Mouse (Mus musculus) urinary bladder, postnatal 36 days (tissue): ENCODE measurements around the gene Ahcyl1.
A peak's percentile ranks its signal among the peaks of the same experiment; 100 is the strongest.

Source experiments
- DNase-seq, 2 experiments: peaks; one replicate each; pipeline ENCODE4 v3.0.0; 2022; ENCODE audit warnings: low spot score in 2 of 2, mixed read lengths in 1 of 2

The Ahcyl1 gene

DNA sequence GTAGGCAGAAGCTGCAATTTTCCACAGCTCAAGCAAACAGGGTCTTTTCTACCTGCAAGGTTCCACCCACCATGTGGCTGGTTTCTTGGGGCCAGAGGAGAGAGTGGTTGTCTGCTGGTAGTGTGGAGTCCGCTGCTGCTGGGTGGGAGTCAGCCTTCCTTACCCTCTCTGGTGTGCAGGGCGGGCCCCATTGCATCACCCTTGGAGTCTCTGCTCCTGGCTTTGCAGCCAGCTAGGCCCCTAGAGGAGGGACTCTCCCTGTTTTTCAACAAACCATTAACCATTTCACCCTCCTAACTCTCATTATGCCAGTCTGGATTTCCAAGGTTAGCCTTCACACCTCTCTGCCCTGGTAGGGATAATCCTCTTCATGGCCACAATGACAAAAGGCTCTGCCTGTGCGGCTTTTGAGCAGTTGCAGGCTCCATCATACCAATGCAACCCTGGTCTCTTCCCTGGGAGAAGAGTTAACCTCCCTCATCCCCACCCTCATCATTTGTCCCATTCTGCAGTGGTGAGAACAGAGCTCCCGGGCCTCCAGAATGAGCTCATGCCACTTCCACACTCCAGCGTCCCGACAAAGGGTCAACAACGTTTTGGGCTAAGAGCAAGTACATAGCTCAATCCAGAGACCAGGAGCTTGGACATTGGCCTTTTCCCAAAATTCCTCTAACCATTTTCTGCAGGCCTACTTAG, 7.5 kb upstream of the Ahcyl1 start:
- DNase-seq, result peak in 1 of 2 experiments; percentile 71

DNA sequence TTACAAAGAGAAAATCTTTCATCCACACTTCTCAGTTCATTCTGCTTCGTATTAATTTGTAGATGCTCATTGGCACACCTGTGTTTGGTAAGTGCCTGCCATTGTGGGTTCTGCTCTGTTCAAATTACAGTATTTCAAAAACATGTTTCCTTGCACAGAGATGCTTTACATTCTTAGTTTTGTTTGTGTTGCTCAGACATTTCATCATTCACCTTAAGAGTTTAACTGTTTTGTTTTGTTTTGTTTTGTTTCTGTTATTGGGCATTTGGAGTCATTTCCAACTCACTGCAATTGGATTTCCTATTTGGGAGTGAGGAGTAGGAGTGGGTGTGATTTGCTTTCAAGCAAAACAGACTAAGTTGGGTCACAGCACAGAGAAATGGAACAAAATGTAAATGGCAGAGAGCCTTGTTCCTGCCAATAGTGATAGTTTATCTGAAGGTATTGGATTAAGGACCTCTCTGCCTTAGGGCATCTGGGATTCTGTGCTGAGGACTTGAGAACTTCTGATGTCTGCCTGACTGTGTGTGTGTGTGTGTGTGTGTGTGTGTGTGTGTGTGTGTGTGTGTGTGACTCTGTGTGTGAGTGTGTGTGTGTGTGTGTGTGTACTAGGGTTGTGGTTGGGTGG, 5.5 kb upstream of the Ahcyl1 start:
- no peak for DNase-seq

DNA sequence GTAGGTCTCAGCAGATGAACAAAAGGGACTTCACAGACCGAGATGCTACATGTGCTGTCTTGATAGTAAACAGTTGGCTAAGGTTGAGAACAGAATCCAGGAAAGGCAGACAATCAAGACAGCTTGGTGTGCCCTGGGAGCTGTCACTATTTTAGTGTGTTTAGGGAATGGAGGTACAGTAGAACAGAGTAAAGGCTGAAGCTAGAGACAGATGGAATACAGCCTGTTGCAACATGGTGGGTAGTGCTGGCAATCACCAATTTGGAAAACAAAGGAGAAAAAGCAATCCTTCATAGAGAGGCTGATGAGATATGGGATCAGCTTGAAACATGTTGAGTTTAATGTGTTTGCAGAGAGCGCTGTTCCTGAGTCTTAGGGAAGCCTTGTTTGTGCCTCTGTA, 4.3 kb upstream of the Ahcyl1 start:
- DNase-seq, result no peak

DNA sequence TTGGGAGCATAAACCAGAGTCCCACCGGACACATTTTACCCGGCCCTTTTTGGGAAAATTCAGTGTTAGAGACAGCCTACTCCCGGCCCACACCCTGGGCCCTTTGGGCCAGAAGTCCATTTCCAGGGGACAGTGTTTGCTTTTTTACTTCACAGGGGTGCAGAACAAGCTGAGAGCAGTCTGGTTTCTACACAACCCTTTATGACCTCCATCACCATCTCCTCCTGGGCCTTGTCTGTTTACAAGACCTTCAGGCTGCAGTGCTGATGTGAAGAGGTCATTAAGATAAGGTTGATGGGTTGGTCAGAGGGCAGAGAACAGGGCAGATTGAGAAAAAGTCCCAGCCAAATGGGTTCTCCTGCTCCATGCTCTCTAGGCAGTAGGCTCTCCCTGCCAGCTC, 550 bp upstream of the Ahcyl1 start:
- DNase-seq, result no peak

DNA sequence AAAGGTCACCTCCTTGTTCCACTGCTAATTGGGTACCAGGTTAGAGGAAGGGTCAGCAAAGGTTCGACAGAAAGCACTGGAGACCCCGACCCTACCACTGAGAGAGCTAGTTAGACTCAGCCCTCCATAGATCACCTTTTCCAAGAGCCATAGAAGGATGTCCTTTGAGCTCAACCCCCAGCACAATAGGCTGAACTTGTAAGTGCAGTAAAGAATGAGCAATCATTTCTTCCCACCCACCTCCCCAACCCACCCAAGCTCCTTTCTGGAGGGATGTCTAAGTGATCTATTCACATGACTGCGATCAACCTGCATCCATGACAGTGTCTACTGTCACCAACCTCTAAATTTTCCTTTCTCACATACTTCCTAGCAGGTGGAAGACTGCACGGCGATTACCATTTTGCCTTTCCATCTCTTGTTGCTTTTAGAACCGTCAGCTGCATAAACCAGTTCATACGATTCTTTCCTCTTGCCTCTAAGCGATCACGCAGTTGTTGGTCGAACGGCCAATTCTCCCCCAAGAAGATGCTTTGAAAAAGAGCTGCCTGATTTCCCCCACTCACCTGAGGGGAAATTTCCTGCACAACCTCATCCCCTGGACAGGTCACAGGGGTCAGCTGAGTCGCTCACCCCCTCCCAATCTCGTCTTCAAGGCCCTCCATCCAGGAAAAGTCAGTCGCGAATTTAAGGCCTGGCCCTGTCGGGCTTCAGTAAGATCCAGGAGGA, 977 bp downstream of the Ahcyl1 start:
- DNase-seq, result peak in 1 of 2 experiments; percentile 28

DNA sequence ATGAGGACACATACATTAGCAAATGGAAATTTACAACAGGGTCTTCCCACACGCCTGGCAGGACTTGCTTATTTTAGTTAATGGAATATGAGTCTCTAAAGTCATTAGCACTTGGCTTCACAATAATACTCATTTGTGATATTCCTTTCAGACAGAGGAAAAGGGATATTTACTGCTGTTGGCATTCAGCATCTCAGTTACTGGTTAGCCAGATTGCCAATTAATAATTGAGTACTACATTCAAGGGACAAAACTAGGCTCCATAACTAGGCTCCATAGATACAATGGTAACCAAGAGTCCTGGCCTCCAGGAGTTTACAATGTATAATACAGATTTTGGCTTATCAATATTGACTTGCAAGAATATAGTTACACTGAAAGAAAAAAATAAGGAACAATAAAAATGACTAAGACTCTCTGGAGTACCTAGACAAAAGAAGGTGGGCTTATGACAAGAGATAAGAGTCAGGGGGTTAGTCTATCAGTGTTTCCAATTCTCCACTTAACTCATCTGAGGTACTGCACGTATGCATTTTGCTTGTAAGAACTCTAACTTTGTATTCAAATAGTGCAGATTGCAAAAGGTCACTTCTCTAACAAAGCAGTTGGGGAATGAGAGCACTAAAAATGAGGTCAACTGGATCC, 2.0 kb downstream of the Ahcyl1 start:
- DNase-seq, result no peak

DNA sequence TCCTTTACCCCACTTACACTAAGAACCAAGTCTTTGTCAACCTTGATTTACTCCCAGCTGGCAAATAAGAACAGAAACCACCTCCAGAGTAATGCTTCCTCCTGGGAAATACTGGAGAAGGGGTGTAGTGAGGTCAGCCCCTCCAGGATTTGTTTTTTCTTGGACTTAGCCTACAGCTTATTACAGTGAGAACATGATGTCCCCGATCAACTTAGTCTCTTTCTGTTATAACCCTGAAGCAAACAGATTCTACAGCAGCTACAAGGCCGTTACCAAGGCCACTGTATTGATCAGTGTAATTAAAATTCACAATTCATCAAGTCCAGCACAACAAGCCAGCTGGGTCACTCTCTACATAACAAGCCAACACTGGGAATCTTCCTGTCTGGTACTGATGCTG, 6.0 kb downstream of the Ahcyl1 start:
- no peak for DNase-seq

DNA sequence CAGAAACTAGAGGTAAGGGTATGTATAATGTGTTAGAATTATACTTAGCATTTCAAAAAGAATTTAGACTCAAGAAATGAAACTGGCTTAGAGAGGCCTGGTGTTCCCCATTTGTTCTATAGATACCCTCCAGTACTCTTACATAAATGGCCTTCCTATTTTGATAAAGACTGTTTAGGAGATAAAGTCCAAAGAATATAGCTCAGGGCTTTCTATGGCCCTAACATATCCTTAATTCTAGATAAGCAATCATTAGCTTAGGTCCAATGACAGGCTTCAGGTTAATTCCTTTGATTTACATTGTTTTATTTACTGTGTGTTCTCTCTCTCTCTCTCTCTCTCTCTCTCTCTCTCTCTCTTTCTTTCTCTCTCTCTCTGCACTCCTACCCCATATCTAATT, 7.1 kb downstream of the Ahcyl1 start:
- DNase-seq, result no peak

DNA sequence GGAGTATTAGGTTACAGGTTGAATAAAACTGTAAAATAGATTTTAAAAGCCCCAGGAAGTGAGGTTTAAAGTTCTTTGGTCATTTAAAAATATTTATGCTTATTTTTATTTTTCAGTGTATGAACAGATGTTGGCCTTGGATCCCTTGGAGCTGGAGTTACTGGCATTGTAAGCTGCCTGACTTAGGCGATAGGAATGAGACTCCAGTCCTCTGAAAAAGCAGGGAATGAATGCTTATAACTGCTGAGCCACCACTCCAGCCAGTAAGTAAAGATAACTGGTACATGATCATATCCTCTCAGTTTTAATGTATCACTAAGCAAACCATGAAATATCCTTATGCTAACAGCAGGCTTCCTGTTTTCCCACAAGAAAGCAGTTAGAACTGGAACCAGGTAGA, 8.1 kb downstream of the Ahcyl1 start:
- no peak for DNase-seq

DNA sequence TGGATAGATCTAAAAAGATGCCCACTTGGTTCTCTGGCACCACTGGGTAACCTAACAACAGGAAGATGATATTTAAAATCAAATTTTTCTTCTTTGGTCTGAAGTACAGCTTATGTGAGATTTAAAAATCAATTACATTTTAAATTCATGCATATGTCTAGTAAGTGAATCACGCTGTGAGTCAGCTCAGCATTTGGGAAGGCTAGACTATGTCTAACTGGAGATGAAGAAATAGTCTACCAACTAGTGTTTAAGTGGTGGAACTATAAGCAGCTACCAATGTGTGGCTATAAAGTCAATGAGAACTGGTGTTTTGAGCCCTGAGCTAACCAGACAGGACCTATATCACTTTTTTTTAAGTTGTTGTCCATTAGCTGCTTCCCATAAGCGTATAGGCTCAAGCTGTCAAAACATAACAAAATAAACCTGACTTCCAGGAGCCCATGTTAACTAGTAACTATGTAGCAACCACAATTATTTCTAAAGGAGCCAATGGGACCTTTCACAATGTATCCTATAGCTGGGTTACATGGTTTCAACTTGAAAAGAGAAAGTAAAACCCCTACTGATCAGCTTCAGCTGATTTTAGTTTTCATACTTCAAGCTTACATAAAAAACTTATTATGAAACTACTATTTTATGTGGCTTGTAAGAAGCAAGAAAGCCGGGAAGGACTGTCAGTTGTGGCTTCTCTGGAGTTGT, 9.9 kb downstream of the Ahcyl1 start:
- DNase-seq, result no peak

DNA sequence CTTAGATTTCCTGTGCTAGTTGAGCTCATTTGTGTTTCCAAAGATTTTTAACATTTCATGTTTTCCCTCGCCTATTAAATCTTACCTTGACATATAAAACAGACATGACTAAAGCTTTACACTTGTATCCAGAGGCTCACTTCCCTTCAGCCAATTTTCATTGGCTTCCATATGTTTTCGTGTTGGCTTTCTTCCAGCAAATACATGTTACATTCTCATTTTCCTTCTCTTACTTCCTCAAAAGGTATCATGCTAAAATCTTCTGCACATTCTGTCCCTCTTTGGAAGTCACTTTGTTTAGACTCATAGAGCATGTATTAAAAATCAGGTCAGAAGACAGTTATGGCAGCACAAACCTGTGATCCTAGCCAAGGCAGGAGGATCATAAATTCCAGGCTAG, 10.7 kb downstream of the Ahcyl1 start:
- DNase-seq, result no peak

DNA sequence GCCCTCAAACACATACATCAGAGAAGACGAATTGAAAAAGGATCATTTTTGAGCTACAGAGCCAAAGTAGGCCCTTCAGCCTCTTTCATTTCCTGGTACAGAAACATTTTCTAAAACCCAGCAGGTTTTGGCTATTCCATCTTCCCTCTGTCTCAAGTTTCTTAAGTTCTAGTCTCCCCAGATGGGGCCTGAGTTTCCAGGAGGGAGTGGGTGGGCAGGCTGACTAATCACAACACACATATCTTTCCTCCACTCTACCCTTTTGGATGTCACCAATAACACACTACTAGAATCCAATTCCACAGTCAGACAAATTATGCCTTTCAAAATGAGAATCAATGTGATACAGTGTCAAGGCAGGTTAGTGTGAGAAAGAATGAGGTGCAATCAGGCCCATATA, 12.8 kb downstream of the Ahcyl1 start:
- no peak for DNase-seq

DNA sequence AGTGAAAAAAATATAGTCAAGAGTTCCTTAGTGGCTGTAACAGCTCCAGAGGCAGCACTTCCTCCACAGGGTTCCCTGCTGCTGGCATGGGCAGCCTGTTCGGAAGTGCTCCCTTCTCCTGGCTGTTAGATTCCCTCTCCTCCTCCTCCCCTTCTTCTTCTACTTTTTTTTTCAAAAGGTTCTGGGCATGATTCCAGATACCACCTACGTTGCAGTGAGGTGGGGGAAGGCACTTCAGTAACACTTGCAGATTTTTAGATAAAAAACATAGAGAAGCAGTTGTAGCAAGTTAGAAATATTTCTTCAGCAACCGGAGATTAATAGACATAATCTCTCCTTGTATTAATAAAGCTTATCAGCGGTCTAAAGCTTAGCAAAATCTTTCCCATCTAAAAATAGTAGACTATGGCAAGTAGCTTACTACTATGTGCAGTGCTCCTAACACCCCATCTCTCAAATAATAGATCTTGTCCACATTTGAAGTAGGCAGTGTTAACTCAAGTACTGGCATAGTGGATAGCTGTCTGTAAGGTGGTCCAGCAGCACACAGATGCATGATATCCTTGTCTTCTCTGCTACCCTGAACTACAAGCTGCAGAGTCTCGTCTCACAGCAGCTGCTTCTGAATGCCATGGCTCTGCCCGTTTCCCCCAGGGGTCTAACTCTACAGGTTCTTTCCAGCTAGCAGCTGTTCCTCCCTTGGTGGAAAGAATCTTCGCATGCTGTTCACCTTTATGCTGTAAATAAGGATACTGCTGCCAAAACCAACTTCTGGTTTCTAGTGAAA, 15.4 kb downstream of the Ahcyl1 start:
- no peak for DNase-seq

DNA sequence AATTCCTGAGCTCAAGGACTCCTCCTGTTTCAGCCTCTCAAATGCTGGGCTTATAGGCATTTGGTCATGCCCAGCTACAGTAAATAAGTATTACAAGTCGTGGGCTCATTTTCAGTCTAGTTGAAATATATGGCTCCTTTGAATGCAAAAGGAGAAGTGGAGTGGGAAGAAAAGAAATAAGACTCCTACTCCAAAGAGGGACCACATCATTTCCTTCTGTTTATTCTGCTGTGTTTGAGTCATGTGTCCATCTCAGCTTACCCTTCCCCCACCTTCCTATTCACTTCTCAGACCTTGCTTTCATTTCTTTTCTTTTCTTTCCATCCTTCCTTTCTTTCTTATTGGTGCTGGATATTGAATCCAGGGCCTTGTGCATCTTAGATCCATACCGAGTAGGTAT, 24.9 kb downstream of the Ahcyl1 start:
- DNase-seq, result no peak

DNA sequence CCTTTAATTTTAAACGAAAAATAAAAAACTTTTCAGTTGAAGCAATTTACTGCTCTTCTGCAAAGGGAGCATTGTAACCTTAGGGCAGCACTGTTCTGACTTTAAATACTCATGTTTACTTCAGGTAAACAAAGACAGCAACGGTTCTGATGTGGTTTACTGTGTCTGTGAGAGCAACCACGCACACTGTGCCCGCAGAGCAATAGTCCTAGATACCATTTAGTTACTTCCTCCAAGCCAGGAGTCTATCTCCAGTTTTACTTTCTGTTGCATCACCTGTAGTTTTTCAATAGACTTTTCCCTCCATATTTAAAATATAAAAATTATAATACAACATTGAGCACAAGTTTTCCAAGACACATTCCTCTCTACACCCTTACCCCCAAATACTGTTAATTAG, 25.9 kb downstream of the Ahcyl1 start:
- no peak for DNase-seq

DNA sequence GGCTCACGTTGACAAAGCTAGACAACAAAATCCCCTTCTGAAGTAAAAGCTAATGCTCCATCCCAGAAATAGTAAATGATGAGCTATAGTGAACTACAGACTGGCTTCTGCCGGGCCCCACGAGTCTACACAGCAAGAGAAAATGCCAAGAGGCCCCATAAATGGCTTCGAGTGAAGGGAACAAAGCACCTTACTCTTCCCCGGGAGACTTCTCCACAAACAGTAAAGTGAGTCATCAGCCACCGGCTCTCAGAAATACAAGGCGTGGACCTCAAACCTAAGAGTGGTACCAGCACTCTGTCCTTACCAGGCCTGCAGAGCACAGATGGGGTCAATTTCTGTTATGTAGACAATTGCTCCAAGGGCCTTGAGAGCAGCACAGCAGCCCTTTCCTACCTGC, 27.6 kb downstream of the Ahcyl1 start:
- no peak for DNase-seq

DNA sequence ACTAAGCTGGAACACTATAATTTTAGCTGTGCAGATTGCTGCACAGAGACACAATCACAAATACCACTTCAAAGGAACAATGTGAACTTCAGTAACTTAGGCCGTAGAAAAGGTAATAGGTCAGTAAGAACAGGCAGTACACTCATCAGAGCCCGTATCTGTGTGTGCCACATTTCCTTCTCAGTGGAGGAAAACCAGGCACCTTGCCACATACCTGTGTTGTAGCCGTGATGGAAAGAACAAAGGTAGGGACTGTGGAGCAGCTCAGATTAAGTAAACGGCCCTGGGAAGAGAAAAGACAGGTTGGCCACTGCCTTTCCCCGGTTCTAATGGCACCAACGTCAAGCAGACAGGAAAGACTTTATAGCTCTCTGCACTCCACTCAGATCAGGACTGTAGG, 28.9 kb downstream of the Ahcyl1 start:
- no peak for DNase-seq

DNA sequence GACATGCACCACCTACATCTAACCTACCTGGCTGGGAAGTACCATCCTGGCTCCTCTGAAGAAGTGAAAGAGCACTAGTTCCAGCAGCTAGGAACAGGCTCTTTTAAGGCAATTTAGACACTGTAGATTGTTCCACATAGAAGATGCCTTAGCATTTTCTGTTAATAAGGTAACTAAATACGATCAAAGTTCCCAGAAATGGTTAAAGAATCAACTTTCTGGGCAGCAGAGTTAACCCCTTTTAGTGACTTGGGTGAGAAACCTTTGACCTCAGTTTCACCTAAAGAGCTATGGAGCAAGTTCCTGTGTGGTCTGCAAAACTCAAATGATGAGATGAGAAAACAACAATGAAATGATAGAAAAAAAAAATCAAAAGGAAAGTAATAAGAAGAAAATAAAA, 31.7 kb downstream of the Ahcyl1 start:
- no peak for DNase-seq

DNA sequence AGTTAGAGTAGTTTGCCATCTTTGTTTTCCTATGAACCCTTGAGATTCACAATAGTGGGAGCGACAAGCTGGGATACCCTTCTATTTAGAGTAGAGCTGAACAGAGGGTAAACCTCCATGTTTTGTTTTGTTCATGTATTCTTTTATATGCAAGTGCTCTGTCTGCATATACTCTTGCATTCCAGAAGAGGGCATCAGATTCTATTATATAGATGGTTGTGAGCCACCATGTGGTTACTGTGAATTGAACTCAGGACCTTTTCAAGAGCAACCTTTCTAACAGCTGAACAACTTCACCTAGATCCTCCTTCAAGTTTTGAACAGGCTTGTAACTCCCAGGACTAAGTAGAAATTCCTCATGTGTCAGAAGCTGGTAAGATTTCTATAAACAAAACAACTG, 37.4 kb downstream of the Ahcyl1 start:
- DNase-seq, result no peak

DNA sequence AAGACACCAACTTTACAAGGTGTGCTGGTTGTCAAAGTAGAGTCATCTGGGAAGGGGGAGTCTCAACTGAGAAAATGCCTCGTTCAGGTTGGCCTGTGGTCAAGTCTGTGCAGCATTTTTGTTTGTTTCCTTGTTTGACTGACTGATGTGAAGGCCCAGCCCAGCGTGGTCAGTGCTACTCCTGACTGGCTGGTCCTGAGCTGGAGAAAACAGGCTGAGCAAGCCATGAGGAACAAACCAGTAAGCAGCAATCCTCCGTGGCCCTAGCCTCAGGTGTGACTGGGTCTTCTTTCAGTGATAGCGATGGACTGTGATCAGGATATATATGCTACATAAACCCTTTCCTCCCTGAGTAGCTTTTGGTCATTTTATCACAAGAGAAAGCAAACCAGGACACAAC, 39.5 kb downstream of the Ahcyl1 start:
- DNase-seq, result peak; percentile 20 to 27

DNA sequence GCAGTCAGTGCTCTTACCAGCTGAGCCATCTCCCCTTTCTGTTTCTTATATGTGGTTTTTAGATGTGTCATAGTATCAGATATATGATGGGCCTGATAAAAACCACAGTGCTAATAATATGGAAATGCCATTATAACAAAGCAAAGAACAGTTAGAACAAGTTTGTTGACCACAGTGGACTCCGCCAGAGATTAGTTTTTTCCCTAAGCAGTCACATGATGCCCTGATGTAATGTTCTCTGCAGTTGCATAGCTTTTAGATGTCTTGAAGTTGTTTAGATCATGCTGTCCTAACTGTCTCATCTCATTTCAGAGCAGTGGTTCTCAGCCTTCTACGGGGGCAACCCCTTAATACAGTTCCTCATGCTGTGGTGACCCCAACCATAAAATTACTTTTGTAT, 40.2 kb downstream of the Ahcyl1 start:
- no peak for DNase-seq
